Mouse (Mus musculus) regulatory T cell (primary cell): ENCODE measurements around the gene 5730522E02Rik.

ENCODE experiments used
- in situ Hi-C: fragments of 300-600 bp; cut with MboI, MseI; formaldehyde crosslinking; loops from one replicate; pipeline ENCODE4 v1.15.1; 2025; ENCODE audit warnings: high pct_unique_total_duplicates

The 5730522E02Rik gene

GRCm38 (mm10) chr11:25848824-25849644, 361.5 kb downstream of the 5730522E02Rik start:
- in situ Hi-C loops, result no loop called here

GRCm38 (mm10) chr11:25838451-25838850, 372.1 kb downstream of the 5730522E02Rik start:
- in situ Hi-C loops, result no loop called here

- in situ Hi-C loops, result no loop called here
Observed at GRCm38 (mm10) chr11:25819789-25820188, 390.8 kb downstream of the 5730522E02Rik start.

- in situ Hi-C loops, result no loop called here
Observed at GRCm38 (mm10) chr11:25813446-25813845, 397.1 kb downstream of the 5730522E02Rik start.

GRCm38 (mm10) chr11:25787691-25788090, 422.9 kb downstream of the 5730522E02Rik start:
- in situ Hi-C loops, result no loop called here

- in situ Hi-C loops, result no loop called here
Observed at GRCm38 (mm10) chr11:25772231-25772630, 438.3 kb downstream of the 5730522E02Rik start.

- in situ Hi-C loops, result no loop called here
Observed at GRCm38 (mm10) chr11:25770991-25771568, 439.5 kb downstream of the 5730522E02Rik start.

GRCm38 (mm10) chr11:25767584-25768333, 442.8 kb downstream of the 5730522E02Rik start:
- in situ Hi-C loops, result no loop called here

- in situ Hi-C loops, result no loop called here
Observed at GRCm38 (mm10) chr11:25753156-25753899, 457.2 kb downstream of the 5730522E02Rik start.

GRCm38 (mm10) chr11:25752418-25752817, 458.1 kb downstream of the 5730522E02Rik start:
- in situ Hi-C loops, result no loop called here

GRCm38 (mm10) chr11:25747098-25747862, 463.3 kb downstream of the 5730522E02Rik start:
- in situ Hi-C loops, result no loop called here

- in situ Hi-C loops, result no loop called here
Observed at GRCm38 (mm10) chr11:25743664-25744063, 466.9 kb downstream of the 5730522E02Rik start.

GRCm38 (mm10) chr11:25737255-25737654, 473.3 kb downstream of the 5730522E02Rik start:
- in situ Hi-C loops, result no loop called here

- in situ Hi-C loops, result no loop called here
Observed at GRCm38 (mm10) chr11:25729476-25729875, 481.1 kb downstream of the 5730522E02Rik start.

GRCm38 (mm10) chr11:25715447-25716321, 494.9 kb downstream of the 5730522E02Rik start:
- in situ Hi-C loops, result no loop called here

- in situ Hi-C loops, result no loop called here
Observed at GRCm38 (mm10) chr11:25710559-25710958, 500.0 kb downstream of the 5730522E02Rik start.

GRCm38 (mm10) chr11:25709892-25710291, 500.7 kb downstream of the 5730522E02Rik start:
- in situ Hi-C loops, result no loop called here

GRCm38 (mm10) chr11:25704332-25705168, 506.0 kb downstream of the 5730522E02Rik start:
- in situ Hi-C loops, result no loop called here

GRCm38 (mm10) chr11:25702791-25703190, 507.8 kb downstream of the 5730522E02Rik start:
- in situ Hi-C loops, result no loop called here
